Mouse (Mus musculus): ENCODE measurements around the gene Rnf39. TPM values are rescaled to one million over a fixed set of nuclear protein-coding genes. Genes with fewer than 3 reads are reported as not detected.

Rnf39 gene
- polyA plus RNA-seq, 1 experiment from 2014 or later, result 0.42 TPM

DNA sequence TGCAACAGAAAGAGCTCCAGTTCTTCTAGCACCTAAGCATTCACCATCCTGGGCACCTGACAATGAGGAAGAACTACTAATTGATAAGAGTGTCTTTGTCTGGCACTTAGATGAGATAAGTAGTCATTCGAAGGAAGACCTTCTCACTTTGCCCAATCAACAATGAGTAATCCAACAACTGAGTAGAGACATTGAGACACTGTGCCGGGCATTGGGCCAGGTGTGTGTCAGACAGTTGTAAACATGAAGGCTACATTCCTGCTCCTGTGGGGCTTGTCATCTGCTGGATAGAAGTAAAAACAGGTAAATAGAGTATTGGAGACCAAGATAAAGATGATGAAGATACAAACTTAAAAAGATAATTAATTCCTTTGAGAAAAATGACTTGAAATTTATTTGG is 4.7 kb upstream of the Rnf39 start:
- no peak for DNase-seq (ENCODE audit: low spot score)

DNA sequence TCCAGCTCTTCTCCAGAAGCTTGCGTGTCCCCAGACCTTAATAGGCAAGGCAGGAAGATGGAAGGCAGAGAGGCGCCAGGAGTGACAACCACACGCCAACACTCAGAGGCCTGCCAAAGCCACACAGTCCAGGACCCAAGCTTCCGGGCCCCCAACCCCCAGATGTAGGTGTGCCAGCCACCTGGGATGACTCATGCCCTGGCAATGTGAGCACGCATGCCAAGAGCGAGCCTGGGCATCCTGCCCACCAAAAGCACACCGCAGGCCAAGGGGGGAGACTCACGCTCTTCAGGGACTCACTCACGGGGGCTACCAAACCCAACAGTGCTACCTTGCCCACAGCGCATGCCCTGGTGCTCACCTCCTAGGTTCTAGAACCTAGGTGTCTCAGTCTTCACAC is 327 bp upstream of the Rnf39 start:
- DNase-seq (ENCODE audit: low spot score), result peak; percentile 18

DNA sequence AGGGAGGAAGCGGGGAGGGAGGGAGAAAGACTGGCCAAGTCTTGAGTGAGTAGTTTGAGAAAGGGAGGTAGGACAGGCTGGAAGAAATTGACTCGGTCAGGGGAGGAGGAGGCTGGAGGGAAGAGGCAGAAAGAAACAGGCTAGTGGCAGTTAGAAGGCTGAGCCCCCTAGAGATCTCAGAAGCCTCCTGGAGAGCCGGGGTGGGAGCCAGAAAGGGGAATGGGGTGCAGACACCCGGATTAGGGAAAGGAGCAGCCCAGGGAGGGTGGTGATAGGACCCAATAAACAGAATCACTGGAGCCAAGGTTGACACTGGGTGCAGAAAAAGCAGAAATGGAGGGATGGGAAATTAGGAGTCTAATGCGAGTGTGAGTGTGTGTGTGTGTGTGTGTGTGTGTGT is 973 bp downstream of the Rnf39 start:
- DNase-seq (ENCODE audit: low spot score), result no peak

DNA sequence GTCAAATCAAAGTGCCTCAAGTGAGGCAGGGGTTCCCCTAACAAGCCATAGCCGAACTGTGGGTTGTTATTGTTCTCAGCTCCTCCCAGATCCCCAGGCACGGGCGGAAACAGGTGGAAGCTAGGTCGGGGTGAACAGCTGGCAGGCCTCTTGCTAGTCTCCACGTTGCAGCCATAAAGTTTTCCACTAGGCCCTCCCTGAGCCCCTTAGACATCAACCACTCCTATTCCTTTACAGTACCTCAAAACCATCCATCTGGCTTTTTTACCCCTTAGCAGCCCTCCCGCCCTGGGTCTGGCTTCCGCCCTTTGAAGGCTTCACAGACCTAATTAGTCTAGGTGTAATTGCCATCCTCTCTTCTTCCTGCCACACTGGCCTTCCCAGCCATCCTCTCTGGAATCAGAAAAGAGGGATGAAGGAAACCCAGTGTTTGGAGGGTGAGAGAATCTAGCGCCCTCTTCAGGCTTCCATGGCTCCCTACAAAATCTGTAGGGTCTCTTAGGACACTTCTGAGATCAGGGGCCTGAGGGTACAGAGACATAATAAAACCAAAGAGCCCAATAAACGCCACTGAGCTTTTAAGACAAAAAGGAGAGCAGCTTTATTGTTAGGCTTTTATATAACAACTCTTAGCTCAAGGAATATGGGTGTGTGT is 1.5 kb downstream of the Rnf39 start:
- DNase-seq (ENCODE audit: low spot score), result peak; percentile 72

DNA sequence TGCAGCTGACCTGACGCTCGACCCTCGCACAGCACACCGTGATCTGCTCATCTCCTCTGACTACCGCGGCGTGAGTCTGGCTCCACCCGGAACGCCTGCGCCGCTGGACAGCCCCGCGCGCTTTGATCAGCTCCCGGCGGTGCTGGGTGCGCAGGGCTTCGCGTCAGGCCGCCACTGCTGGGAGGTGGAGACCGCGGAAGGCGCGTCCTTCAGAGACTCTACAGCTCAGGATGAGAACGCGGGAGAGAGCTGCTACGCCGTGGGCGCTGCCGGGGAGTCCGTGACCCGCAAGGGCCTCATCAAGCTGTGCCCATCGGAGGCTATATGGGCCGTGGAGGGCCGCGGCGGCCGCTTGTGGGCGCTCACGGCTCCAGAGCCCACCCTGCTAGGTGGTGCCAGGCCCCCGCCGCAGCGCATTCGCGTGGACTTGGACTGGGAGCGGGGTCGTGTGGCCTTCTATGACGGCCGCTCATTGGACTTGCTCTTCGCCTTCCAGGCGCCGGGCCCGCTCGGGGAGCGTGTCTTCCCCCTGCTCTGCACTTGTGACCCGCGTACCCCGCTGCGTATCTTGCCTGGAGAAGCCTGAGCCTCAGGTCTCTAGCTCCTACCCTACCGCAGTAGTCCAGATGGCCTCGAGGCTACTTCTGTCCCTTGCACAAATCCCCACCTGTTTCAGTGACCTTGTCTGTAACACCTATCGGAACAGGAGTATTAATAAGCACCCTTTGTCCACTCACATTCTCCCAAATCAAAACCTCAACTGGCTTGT is 4.5 kb downstream of the Rnf39 start:
- DNase-seq (ENCODE audit: low spot score), result peak; percentile 15

DNA sequence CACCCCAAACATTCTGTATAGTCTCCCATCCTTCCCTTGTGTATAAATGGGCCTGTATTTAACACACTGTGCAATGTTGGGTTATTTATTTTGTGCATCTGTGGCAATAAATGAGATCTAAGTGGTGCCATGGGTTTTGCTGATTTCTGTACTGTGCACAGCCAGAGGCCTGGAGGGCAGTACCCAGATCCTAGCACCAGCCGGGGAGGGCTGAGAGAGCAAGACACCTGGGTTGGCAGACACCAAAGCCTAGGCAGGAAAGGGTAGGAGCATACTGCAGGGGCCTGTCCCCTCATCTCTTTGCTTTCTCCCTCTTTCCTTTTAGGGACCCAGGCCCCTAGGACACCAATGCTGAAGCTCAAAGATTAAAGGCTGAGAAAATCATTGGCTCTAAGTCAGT is 5.6 kb downstream of the Rnf39 start:
- DNase-seq (ENCODE audit: low spot score), result no peak

DNA sequence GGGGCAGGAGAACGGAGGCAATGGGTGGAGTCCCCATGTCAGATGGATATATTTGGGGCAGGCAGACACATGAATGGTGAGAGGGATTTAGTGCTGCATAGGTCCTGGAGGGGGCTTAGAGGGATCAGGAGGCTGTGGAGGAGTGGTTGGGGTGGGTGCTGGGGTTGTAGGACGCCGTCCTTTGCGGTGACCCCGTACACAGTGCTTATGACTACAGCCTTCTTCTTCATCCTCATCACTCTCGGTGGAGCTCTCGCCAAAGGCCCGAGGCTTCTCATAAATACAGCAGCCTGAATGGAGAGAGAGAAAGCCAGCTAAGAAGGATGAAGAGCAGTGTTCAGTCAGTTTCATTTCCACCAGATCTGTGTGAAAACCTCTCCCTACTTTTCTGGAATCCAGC is 6.5 kb downstream of the Rnf39 start:
- no peak for DNase-seq (ENCODE audit: low spot score)

DNA sequence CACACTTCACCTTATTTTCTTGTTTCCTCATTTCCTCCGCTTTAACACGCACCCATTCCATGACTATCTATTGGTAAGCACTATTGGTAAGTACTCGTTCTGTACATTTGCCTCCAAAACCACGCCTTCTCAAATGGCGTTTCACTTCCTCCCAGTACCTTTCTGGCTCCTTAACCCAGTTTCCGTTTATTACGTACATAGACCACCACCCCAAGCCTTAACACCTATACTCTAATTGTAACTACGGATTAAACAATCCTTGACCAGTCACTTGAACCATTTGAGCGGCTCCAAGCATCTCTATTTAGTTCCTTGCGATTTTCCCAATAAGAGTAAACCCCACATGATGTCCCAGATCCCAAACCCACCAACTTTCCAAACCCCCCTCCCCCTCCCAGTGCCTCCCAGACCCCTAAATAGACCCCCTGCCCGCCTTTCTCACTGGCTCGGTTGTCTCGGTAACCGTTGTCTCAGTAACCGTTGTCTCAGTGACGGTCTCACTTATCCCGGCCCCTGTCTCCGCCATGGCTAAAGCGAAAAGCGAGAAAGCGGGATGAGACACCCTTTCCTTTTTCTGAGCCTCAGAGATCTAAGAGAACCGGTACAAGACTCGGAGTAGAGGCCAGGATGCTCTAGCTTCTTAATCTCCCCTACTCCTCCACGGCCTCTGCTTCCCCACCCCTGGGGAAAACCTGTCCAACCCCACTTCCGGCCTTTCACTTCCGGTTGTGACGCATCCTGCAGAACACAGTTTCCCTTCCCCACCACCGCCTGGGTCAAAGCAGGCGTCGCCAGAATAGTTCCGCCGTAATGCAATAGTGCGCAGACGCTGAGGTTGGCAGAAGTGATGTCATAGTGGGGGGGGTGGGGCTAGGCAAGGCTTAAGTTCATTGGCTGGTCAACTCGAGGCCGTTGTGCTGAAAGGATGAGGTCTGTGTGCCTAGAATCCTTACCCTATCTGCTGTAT is 8.5 kb downstream of the Rnf39 start, which contains the start of gene Ppp1r11:
Gene Ppp1r11, minus strand, starts transcription at position 761 of the 967 bp plus-strand sequence.
- DNase-seq (ENCODE audit: low spot score), result peak; percentile 98

DNA sequence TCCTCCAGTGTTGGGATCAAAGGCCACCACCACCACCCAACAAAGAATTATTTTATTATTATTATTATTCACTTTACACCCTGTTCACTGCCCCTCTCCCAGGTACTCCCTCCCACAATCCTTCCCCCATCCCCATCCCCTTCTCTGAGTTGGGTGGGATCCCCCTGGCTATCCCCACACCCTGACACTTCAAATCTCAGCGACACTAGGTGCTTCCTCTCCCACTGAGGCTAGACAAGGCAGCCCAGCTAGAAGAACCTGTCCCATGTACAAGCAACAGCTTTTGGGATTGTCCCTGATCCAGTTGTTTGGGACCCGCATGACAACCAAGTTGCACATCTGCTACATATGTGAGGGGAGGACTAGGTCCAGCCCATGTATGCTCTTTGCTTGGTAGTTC is 9.9 kb downstream of the Rnf39 start:
- DNase-seq (ENCODE audit: low spot score), result no peak

DNA sequence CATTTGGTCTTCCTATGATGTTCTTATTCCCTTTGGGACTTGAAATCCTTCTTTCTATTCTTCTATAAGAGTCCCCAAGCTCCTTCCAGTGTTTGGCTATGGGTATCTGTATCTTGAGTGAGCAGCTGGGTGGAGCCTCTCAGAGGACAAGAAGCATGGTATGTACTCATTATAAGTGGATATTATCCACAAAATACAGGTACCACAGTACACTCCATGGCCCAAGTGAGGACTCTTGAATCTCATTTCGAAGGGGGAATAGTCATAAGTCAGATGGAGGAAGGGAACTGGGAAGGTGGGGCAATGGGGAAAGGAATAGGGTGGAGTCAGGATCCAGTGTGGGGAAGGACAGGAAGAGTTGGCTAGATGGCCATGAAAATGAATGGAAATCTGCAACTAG is 10.3 kb downstream of the Rnf39 start:
- no peak for DNase-seq (ENCODE audit: low spot score)

DNA sequence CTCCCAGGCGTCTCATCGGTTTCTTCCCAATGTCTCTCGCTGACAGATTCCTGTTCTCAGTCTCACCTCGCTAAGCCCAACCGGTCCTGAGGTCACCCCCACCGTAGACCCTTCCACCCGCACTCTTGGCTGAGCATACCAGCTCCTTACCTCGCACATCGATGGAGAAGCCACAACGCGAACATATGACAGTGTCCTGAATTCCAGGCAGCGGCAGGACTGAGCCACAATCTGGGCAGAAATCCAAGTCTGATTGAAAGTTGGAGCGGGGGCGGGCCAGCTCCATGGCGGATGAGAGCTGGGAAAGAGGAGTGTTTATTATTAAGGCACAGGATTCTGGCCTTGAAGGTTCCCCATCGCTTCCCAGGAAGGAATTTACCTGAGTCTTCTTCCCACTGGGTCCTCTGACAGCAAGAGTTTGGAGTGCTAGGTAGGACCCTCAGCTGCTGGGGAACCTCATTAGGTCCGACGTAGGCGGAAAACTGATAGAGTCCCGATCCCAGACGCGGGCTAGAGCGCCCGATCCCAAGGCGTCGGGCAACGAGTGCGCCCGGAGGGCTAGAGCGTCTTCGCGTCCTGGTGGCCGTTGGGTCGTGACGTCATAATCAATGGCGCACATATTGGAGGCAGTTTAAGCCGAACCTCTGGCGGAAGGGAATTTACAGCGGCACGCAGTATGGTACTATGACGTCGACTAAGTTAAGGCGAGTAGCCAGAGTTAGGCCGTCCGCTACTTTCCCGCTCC is 15.5 kb downstream of the Rnf39 start, which contains the start of the genes Znrd1 and Znrd1as:
Gene Znrd1, minus strand, starts transcription at position 561 of the 745 bp plus-strand sequence.
Gene Znrd1as, plus strand, starts transcription at position 594 of the 745 bp plus-strand sequence.
- DNase-seq (ENCODE audit: low spot score), result peak; percentile 92

DNA sequence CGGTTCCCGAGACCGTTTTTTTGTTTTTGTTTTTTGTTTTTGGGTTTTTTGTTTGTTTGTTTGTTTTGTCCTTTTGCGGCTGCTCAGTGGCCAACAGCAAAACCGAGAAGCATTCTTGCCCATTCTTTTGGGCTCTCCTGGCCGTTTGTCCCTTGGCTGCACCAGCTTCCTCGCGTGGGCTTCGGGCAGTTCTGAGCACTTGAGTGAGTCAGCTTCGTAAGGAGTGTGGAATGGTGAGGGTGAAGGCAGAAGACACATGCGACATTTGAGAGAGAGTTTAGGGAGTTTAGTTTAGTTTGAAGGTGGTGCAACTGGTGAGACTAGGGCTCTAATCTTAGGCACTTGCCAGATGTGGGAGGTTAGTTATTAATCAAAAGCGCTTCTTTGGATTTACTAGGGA is 16.2 kb downstream of the Rnf39 start:
- DNase-seq (ENCODE audit: low spot score), result no peak

DNA sequence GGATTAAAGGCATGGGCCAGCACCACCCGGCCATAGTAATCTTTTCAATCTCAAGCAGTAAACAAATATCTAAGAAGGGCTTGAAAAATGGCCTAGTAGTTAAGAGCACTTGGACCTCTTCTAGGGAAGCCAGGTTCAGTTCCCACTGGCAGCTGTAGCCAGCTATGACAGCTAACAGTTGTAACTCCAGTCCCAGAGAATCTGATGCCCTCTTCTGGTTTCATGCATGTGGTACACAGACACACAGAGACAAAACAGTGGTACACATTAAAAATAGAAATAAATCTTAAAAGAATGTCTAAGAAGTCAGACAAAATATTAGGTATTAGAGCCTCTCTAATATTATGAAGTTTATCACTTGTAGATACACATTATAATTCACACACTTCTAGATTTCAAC is 18.4 kb downstream of the Rnf39 start:
- no peak for DNase-seq (ENCODE audit: low spot score)

DNA sequence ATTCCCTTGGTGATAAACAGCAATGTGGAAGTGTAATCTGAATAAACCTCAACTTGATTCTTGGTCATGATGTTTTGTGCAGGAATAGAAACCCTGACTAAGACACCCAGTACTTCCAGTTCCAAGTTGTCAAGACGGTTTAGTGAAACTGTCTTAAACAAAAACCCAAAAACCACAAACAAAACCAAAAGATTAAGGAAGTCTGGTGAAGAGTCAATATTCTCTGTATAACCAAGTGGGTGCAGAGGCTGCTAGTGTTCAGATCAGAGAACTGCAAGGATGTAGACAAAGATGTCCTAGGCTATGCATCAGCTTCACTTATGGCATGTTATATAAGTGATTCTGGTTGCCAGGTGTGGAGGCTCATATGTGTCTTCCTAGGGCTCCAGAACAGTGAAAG is 24.2 kb downstream of the Rnf39 start:
- no peak for DNase-seq (ENCODE audit: low spot score)

DNA sequence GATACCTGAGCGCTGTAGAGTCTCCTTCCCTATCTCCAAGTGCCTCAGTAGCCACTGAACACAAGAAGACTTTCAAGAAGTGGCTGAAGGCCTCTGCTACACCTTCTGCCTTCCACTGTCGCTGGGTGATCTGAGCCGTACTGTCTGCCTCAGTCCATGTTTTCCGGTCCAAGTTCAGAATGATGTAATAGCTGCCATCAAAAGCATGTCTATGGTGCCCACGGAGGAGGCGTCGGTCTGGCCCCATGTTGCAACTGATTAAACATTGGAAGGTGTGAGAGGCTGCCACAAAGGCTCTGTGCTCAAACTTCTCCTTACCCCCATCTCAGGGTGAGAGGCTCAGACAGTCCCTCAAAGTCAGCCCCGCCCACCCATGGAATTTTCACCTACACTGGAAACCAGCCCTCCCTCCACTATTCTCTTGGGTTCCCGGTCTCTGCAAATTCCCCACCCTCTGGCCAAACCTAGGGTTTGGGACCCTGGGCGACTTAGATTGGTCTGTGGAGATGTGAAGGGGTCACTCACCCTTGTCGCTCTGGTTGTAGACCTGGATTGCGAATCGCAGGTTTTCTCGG is 27.7 kb downstream of the Rnf39 start:
- DNase-seq (ENCODE audit: low spot score), result no peak

DNA sequence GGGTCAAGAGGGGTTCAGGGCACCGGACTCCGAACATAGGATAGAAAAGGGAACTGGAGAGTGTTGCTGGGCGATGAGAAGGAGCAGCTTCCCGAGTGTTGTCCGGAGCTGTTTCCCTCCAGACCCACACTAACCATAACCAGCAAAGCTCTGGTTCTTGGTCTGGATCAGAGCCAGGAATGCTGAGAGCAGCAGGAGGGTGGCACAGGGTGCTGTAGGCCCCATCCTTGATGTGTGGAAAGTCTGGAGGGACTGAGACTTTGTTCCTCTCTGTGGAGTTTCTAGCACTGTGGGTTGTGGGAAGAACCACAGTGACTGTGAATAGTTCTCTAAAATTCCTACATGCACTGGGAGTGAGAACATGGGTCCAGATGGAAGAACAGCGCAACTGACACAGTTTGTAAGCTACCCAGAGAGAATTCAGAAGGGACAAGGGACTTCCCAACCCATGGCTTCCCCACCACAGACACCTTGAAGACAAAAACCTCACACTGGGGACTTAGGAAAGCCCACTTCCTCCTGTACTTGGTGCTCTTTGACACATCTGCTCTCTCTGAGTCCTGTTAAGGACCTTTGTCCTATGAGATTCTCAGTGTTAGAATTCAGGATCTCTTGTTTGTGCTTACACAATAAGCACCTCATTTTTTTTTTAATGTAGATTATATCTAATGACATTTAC is 28.6 kb downstream of the Rnf39 start:
- peak; percentile 21 for DNase-seq (ENCODE audit: low spot score)

DNA sequence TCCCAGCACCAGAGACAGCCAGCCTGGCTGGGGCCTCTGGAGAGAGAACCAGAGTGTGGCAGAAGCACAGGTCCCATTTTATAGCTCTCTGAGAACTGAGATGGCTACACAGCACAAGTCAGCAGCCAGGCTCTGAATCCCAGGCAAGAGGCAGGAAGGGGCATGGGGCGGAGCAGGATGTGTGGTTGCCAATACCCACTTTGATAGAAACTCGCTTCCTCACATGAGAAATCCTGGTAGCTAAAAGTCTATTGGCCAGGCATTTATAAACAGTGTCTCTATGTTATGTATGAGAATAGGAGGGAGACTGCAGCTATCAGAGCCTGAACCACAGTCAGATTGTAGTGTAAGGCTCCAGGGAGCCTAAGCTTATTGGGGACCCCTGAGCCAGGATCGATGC is 30.1 kb downstream of the Rnf39 start:
- DNase-seq (ENCODE audit: low spot score), result peak; percentile 36

DNA sequence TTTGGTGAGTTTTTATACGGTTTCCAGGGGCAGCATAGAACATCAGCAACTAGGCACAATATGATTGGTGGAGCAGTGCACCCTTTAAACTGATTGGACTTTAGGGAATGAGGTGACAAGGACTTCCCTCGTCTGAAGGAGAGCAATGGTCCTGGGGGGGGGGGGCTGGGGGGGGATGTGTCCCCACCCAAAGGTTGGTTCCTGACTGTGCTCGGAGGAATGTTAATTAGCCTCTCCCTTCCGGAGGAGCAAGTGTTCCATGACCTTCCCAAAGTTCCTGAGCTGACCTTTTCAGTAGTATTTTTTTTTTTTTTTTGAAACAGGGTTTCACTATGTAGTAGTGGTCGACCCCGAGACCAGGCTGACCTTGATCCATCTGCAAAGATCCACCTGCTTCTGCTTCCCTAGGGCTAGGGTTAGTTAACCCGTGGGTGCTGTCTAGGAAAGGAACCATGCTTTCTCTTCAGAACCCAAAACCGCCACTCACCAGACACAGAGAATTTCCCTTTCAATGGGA is 30.6 kb downstream of the Rnf39 start:
- DNase-seq (ENCODE audit: low spot score), result no peak

DNA sequence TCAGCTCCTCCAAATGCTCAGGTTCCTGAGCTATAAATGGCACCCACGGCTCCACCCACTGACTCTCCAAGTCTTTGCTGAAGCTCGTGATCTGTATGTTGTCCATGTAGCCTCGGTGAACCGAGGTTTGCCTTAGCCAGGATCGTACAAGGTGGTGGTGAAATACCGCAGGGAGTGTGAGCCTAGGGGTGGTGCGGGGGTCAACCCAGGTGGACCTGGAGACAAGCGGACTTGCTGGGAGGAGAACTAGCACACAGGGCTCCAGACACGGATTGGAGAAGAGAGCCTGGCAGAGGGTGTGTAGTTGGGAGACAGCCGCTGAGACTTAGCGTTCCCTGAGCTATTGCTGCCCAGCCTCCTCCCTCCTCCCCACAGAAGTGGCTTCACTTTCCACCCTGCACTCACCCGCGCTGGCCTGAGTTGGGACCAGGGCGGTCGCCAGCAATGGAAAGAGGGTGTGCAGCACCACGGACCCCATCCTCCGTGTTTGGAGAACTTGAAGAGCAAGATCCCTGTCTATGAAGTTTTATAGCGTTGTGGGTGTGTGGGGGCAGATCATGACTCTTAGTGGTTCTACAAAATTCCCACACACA is 38.6 kb downstream of the Rnf39 start, which contains the start of gene 2410137M14Rik:
Gene 2410137M14Rik, minus strand, starts transcription at position 17 of the 593 bp plus-strand sequence.
- DNase-seq (ENCODE audit: low spot score), result no peak
